ENCODE assay signal across 16 mouse cellular contexts in genomic region chr3:68674721-68675120, GRCm38 (mm10). TPM values are rescaled to one million over a fixed set of nuclear protein-coding genes. Genes with fewer than 3 reads are reported as not detected.
"Had no signal": no experiment of that assay in that cellular context is flagged by ENCODE, and none has a peak within 500 bp of the region (broad histone marks: within the 10 kb centered on the region; RNA-seq: fewer than 3 reads in every experiment).

No protein-coding gene starts in this region.

- H3K9ac ChIP-seq: hindbrain, embryonic 15.5 days; limb, embryonic 12.5 days; liver, embryonic 13.5 days; liver, postnatal 0 days; stomach, embryonic 15.5 days had no signal

- DNase-seq: kidney, adult 9 months; liver; liver, embryonic 13.5 days; liver, postnatal 0 days; right cerebral cortex, postnatal 14 days; thymus, adult 2 months; thymus, postnatal 25 days had no signal

- H3K9me3 ChIP-seq: hindbrain, embryonic 15.5 days; limb, embryonic 12.5 days; liver, embryonic 13.5 days; megakaryocyte, embryonic 14.5 days; stomach, embryonic 15.5 days had no signal

- H3K27ac ChIP-seq: hindbrain, embryonic 15.5 days; limb, embryonic 12.5 days; liver, embryonic 13.5 days; macrophage; stomach, embryonic 15.5 days had no signal

- H3K36me3 ChIP-seq: hindbrain, embryonic 15.5 days; limb, embryonic 12.5 days; liver, embryonic 13.5 days; stomach, embryonic 15.5 days had no signal

- ATAC-seq: intestine, postnatal 0 days; liver, postnatal 0 days had no signal

- H3K4me1 ChIP-seq: hindbrain, embryonic 15.5 days had no signal

- H3K4me2 ChIP-seq: hindbrain, embryonic 15.5 days; limb, embryonic 12.5 days; liver, embryonic 13.5 days; midbrain, embryonic 11.5 days; stomach, embryonic 15.5 days had no signal

- H3K4me3 ChIP-seq: hindbrain, embryonic 15.5 days; limb, embryonic 12.5 days; liver, embryonic 13.5 days; megakaryocyte, embryonic 14.5 days; stomach, embryonic 15.5 days had no signal

- H3K27me3 ChIP-seq: hindbrain, embryonic 15.5 days; limb, embryonic 12.5 days; liver, embryonic 13.5 days; megakaryocyte, embryonic 14.5 days; stomach, embryonic 15.5 days had no signal

RNA-seq across cellular contexts. Expression of gene Il12a, which starts 15.7 kb away (rescaled TPM):
- total RNA-seq: midbrain, postnatal 0 days had no signal
- polyA plus RNA-seq: intestine, postnatal 0 days; limb, embryonic 12.5 days; midbrain, postnatal 0 days; neural tube, embryonic 14.5 days had no signal
